Mouse (Mus musculus): ENCODE data around the gene Atp6v0a4. TPM values are rescaled to one million over a fixed set of nuclear protein-coding genes. Genes with fewer than 3 reads are reported as not detected.

Atp6v0a4 gene
- polyA plus RNA-seq, 1 experiment from 2014 or later, result 2.6 TPM

- WGBS, result 81% methylated on average over 15 of the region's 15 CpGs
- ATAC-seq (ENCODE audit: low FRiP score, low TSS enrichment), result no peak
- Histone ChIP-seq H3K36me3 (ENCODE audit: control insufficient read depth, insufficient read depth, low read length) (no peaks in the 10 kb centered on the region), H3K9me3 (ENCODE audit: control insufficient read depth, low read length) (no peaks in the 10 kb centered on the region), H3K27me3 (ENCODE audit: control insufficient read depth, insufficient read depth, low read length) (no peaks in the 10 kb centered on the region), H3K27ac (ENCODE audit: low read depth, low read length) (no peak overlapping the region), H3K9ac (ENCODE audit: low read depth, low read length) (no peak overlapping the region), H3K4me3 (ENCODE audit: low read length) (no peak overlapping the region), H3K4me2 (replicated peaks; ENCODE audit: low read depth, low read length) (no peak overlapping the region), H3K4me1 (ENCODE audit: control insufficient read depth, insufficient read depth, low read length) (0 out of 2 replicates have a peak, but pooled peaks cover 4% of the 10 kb centered on the region)
These were observed 68.7 kb downstream of the Atp6v0a4 start for GRCm38 (mm10) chr6:38055471-38056330.

DNA sequence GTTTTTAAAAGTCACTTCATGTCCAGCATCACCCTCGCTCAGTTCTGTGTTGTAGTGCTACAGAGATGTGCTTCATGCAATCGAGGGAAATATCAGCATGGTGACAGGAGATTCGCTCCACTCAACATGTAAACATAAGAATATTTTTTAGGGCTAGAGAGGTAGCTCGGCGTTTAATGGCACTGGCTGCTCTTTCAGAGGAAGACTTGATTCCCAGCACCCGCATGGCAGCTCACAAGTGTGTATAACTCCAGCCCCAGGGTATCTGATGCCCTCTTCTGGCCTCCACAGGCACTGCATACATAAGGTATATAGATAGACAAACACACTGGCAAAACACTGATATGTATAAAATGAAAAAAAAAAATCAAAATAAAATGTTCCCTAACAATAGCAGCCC lies 74.8 kb downstream of the Atp6v0a4 start:
- ATAC-seq (ENCODE audit: low FRiP score, low TSS enrichment), result no peak
- Histone ChIP-seq H3K4me3 (ENCODE audit: low read length) (no peak overlapping the region), H3K9ac (ENCODE audit: low read depth, low read length) (no peak overlapping the region), H3K36me3 (ENCODE audit: control insufficient read depth, insufficient read depth, low read length) (no peaks in the 10 kb centered on the region), H3K4me1 (ENCODE audit: control insufficient read depth, insufficient read depth, low read length) (peaks cover 25% of the 10 kb centered on the region), H3K9me3 (ENCODE audit: control insufficient read depth, low read length) (peaks cover under 1% of the 10 kb centered on the region; the same call in 1 of the 2 replicates), H3K27ac (ENCODE audit: low read depth, low read length) (peak overlapping the region; percentile 91), H3K27me3 (ENCODE audit: control insufficient read depth, insufficient read depth, low read length) (no peaks in the 10 kb centered on the region), H3K4me2 (replicated peaks; ENCODE audit: low read depth, low read length) (no peak overlapping the region)
- WGBS, result 77% methylated on average over 6 of the region's 6 CpGs

DNA sequence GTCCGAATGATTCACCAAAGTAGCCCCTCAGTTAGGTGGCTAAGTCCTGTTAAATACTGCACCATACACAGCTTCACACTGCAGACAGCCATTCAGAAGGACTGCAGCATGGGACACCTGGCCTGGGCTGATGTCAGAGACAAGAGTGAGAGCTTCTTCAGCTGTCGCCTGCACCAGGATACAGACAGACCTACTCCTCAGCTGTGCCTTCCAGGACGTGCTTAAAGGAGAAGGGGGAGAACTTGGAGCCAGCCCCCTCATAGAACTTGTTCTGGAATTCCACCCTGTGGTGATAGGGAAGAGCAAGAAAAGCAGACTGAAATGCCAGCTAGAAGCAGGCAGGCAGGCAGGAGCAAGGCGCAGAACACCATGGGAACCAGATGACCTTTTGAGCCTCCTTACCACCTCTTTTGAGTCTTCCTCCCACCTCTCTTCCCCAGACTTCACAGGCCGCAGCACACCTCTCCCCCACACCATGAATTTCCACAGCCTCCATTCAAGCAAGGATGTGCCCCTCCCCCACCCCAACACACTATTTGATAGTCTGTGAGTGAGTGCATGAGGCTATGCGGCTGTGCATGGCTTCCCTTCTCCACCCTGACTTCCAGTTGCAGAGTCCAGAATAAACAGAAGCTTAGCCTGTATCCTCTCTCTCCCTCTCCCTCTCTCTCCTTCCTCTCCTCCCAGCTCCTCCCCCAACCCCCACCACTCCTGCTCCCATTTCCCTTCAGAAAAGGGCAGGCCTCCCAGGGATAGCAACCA lies 75.4 kb downstream of the Atp6v0a4 start:
- 23% methylated on average over 6 of the region's 6 CpGs for WGBS
- peaks cover 25% of the 10 kb centered on the region for H3K4me1 ChIP-seq (ENCODE audit: control insufficient read depth, insufficient read depth, low read length)
- H3K9me3 ChIP-seq (ENCODE audit: control insufficient read depth, low read length), result peaks cover 3% of the 10 kb centered on the region; the same call in 1 of the 2 replicates
- H3K4me3 ChIP-seq (ENCODE audit: low read length), result no peak overlapping the region
- H3K27me3 ChIP-seq (ENCODE audit: control insufficient read depth, insufficient read depth, low read length), result no peaks in the 10 kb centered on the region
- no peak overlapping the region for H3K4me2 ChIP-seq (replicated peaks; ENCODE audit: low read depth, low read length)
- no peaks in the 10 kb centered on the region for H3K36me3 ChIP-seq (ENCODE audit: control insufficient read depth, insufficient read depth, low read length)
- ATAC-seq (ENCODE audit: low FRiP score, low TSS enrichment), result peak; percentile 88
- H3K9ac ChIP-seq (ENCODE audit: low read depth, low read length), result no peak overlapping the region
- peak overlapping the region; percentile 91 for H3K27ac ChIP-seq (ENCODE audit: low read depth, low read length)

DNA sequence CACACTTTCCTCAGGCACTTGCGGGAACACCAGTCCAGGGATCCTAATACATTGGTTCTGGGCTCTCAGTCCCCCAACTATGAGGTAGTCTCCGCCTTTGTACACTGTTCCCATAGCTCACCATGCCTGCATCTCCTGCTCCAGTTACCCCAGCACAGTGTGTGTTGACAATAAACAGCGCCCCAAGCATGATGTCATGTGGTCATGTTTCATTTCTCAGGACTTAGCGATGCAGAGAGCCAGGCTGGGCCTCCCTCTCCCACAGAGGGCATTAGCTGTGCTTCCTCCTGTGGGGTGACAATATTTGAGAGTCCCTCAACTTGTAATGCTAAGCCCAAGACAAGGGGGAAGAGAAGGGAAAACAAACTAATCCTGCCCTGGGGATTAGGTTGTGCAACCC lies 76.4 kb downstream of the Atp6v0a4 start:
- Histone ChIP-seq H3K27me3 (ENCODE audit: control insufficient read depth, insufficient read depth, low read length) (no peaks in the 10 kb centered on the region), H3K4me3 (ENCODE audit: low read length) (no peak overlapping the region), H3K4me2 (replicated peaks; ENCODE audit: low read depth, low read length) (no peak overlapping the region), H3K9ac (ENCODE audit: low read depth, low read length) (no peak overlapping the region), H3K27ac (ENCODE audit: low read depth, low read length) (peak overlapping the region; percentile 91; the same call in 1 of the 2 replicates), H3K9me3 (ENCODE audit: control insufficient read depth, low read length) (peaks cover 3% of the 10 kb centered on the region; the same call in 1 of the 2 replicates), H3K36me3 (ENCODE audit: control insufficient read depth, insufficient read depth, low read length) (no peaks in the 10 kb centered on the region), H3K4me1 (ENCODE audit: control insufficient read depth, insufficient read depth, low read length) (peaks cover 25% of the 10 kb centered on the region)
- ATAC-seq (ENCODE audit: low FRiP score, low TSS enrichment), result peak; percentile 24; the same call in 1 of the 2 replicates
- WGBS, result 69% methylated on average over 4 of the region's 4 CpGs

GRCm38 (mm10) chr6:38046838-38047237 lies 77.5 kb downstream of the Atp6v0a4 start, which contains the start of gene Svopl:
Svopl (minus strand) TSS chr6:38046996.
- H3K9ac ChIP-seq (ENCODE audit: low read depth, low read length), result no peak within 1 kb of the TSS
- ATAC-seq (ENCODE audit: low FRiP score, low TSS enrichment), result no peak
- H3K27ac ChIP-seq (ENCODE audit: low read depth, low read length), result peak within 1 kb of the TSS; percentile 91; the same call in 1 of the 2 replicates
- H3K4me2 ChIP-seq (replicated peaks; ENCODE audit: low read depth, low read length), result no peak within 1 kb of the TSS; the same call in 1 of the 2 replicates
- WGBS, result 9% methylated on average over 6 of the region's 6 CpGs
- no peaks in the 10 kb centered on the region for H3K36me3 ChIP-seq (ENCODE audit: control insufficient read depth, insufficient read depth, low read length)
- no peaks in the 10 kb centered on the region for H3K27me3 ChIP-seq (ENCODE audit: control insufficient read depth, insufficient read depth, low read length)
- H3K4me1 ChIP-seq (ENCODE audit: control insufficient read depth, insufficient read depth, low read length), result peaks cover 25% of the 10 kb centered on the region
- no peak within 1 kb of the TSS for H3K4me3 ChIP-seq (ENCODE audit: low read length)
- peaks cover 3% of the 10 kb centered on the region; the same call in 1 of the 2 replicates for H3K9me3 ChIP-seq (ENCODE audit: control insufficient read depth, low read length)

GRCm38 (mm10) chr6:38032801-38033566 lies 91.4 kb downstream of the Atp6v0a4 start:
- no peak for ATAC-seq (ENCODE audit: low FRiP score, low TSS enrichment)
- H3K9ac ChIP-seq (ENCODE audit: low read depth, low read length), result no peak overlapping the region
- H3K36me3 ChIP-seq (ENCODE audit: control insufficient read depth, insufficient read depth, low read length), result no peaks in the 10 kb centered on the region
- H3K9me3 ChIP-seq (ENCODE audit: control insufficient read depth, low read length), result no peaks in the 10 kb centered on the region
- no peak overlapping the region for H3K4me2 ChIP-seq (replicated peaks; ENCODE audit: low read depth, low read length)
- peaks cover 15% of the 10 kb centered on the region for H3K4me1 ChIP-seq (ENCODE audit: control insufficient read depth, insufficient read depth, low read length)
- peak overlapping the region; percentile 69; the same call in 1 of the 2 replicates for H3K27ac ChIP-seq (ENCODE audit: low read depth, low read length)
- no peak overlapping the region for H3K4me3 ChIP-seq (ENCODE audit: low read length)
- no peaks in the 10 kb centered on the region for H3K27me3 ChIP-seq (ENCODE audit: control insufficient read depth, insufficient read depth, low read length)
- 73% methylated on average over 5 of the region's 5 CpGs for WGBS

GRCm38 (mm10) chr6:38031924-38032540 lies 92.4 kb downstream of the Atp6v0a4 start:
- Histone ChIP-seq H3K9me3 (ENCODE audit: control insufficient read depth, low read length) (no peaks in the 10 kb centered on the region), H3K4me2 (replicated peaks; ENCODE audit: low read depth, low read length) (no peak overlapping the region), H3K27ac (ENCODE audit: low read depth, low read length) (peak overlapping the region; percentile 69; the same call in 1 of the 2 replicates), H3K27me3 (ENCODE audit: control insufficient read depth, insufficient read depth, low read length) (no peaks in the 10 kb centered on the region), H3K4me3 (ENCODE audit: low read length) (no peak overlapping the region), H3K36me3 (ENCODE audit: control insufficient read depth, insufficient read depth, low read length) (no peaks in the 10 kb centered on the region), H3K4me1 (ENCODE audit: control insufficient read depth, insufficient read depth, low read length) (peaks cover 15% of the 10 kb centered on the region), H3K9ac (ENCODE audit: low read depth, low read length) (no peak overlapping the region)
- WGBS, result 41% methylated on average over 7 of the region's 7 CpGs
- no peak for ATAC-seq (ENCODE audit: low FRiP score, low TSS enrichment)

DNA sequence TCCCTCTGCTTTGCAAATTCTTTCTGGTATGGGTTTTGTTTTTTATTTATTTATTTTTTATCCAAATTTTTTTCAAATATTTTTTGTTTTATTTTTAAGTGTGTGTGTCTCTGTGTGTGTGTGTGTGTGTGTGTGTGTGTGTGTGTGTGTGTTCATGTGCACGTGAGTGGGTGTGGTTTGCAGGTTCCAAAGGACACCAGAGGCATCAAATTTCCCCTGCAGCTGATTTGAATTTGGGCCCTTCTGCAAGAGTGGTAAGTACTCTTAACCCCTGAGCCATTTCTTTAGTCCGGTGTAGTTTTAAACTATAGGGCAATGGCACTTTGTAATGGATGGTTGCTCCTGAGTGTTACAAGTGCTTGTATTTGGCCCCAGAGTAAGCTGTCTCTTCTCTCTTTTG lies 96.2 kb downstream of the Atp6v0a4 start:
- no peak overlapping the region for H3K27ac ChIP-seq (ENCODE audit: low read depth, low read length)

More for the DNA sequence above, 96.2 kb downstream of the Atp6v0a4 start:
- Histone ChIP-seq H3K36me3 (ENCODE audit: control insufficient read depth, insufficient read depth, low read length) (no peaks in the 10 kb centered on the region), H3K4me3 (ENCODE audit: low read length) (no peak overlapping the region), H3K27me3 (ENCODE audit: control insufficient read depth, insufficient read depth, low read length) (no peaks in the 10 kb centered on the region), H3K4me1 (ENCODE audit: control insufficient read depth, insufficient read depth, low read length) (peaks cover 15% of the 10 kb centered on the region), H3K9ac (ENCODE audit: low read depth, low read length) (no peak overlapping the region), H3K9me3 (ENCODE audit: control insufficient read depth, low read length) (no peaks in the 10 kb centered on the region), H3K4me2 (replicated peaks; ENCODE audit: low read depth, low read length) (no peak overlapping the region)
- ATAC-seq (ENCODE audit: low FRiP score, low TSS enrichment), result no peak
- WGBS, result 30% methylated on average over 2 of the region's 2 CpGs

Measured in kidney, embryonic 14.5 days (tissue).